Mouse (Mus musculus) retina, postnatal 1 day (tissue): ENCODE results near the gene Gm10644.

Experiments
- DNase-seq: peaks from one replicate; pipeline ENCODE4 v3.0.0-alpha.2; 2012

The Gm10644 gene

DNA sequence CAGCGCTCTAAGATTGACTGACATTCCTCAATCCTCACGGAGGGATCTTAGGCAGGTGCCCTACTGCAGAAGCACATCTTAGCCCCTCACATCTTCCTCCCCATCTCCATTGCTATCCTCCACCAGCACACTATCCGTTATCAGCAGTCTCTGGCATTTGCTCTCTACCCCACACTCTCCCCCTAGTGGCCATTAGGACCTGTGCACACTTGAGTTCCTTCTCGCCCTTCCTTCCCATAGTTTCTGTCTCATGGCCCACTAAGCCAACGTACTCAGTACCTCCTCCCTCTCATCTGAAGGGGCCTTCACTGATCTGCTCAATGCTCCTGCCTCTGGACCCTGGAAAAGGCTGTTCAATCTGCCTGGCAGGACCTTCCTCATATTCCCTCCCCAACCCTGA lies 59.1 kb downstream of the Gm10644 start:
- peak; percentile 81 for DNase-seq

GRCm38 (mm10) chr8:83893915-83894314 lies 61.1 kb downstream of the Gm10644 start:
- DNase-seq, result peak; percentile 71

- no peak for DNase-seq
Measured at GRCm38 (mm10) chr8:83892061-83892460, 62.9 kb downstream of the Gm10644 start.

DNA sequence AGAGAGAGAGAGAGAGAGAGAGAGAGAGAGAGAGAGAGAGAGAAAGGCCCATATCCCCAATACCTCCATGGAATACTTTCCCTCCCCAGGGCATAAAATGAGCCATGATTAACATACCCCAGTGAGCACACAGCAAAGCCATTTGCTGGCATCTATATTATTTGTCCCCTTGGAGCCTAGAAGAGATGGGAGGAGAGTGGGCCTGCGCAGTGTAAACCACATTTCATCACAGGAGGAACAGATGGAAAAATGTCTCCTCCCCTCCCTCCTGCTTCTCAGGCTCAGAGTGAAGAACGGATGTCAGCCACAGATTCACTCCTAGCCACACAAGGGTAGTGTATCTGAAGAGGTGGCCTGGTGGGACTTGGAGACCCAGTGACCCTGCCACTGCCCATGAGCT lies 66.6 kb downstream of the Gm10644 start:
- DNase-seq, result no peak
